Mouse (Mus musculus) bone marrow macrophage, adult 2 months (primary cell): ENCODE measurements around the gene Tuba4a.

ENCODE experiments used
- CTCF ChIP-seq: IDR thresholded peaks from 2 replicates; pipeline ENCODE4 v1.5.1; 2012; ENCODE audit warnings: low read depth, mild to moderate bottlenecking, low read length, moderate library complexity
- POLR2A ChIP-seq: IDR thresholded peaks from 2 replicates; pipeline ENCODE4 v1.6.1; 2012; ENCODE audit warnings: mild to moderate bottlenecking, low read depth, low read length, borderline replicate concordance

GRCm38 (mm10) chr1:75222926-75223325 lies 3.3 kb upstream of the Tuba4a start:
- no peak for TF ChIP-seq POLR2A
- TF ChIP-seq CTCF, result no peak
